ENCODE assay signal across 22 mouse cellular contexts in genomic region chr3:68762988-68763387, GRCm38 (mm10).
A peak's percentile ranks its signal among the peaks of the same experiment; 100 is the strongest.
DNase-seq lines count a peak whose midpoint lies in the region; ATAC-seq and TF ChIP-seq lines count a peak whose summit lies in the region.
"Had no signal": no experiment of that assay in that cellular context is flagged by ENCODE, and none has a peak within 500 bp of the region (broad histone marks: within the 10 kb centered on the region; RNA-seq: fewer than 3 reads in every experiment).

No protein-coding gene starts in this region.

- no peak for TF ChIP-seq CTCF in kidney, adult 2 months (conservative IDR thresholded peaks at IDR 0.05; ENCODE audit: insufficient read depth, insufficient read length, low read depth, low read length)
- TF ChIP-seq CTCF in stomach, postnatal 0 days (IDR thresholded peaks at IDR 0.05; ENCODE audit: low read depth): no peak

- no peak for DNase-seq in kidney, adult 2 months
- DNase-seq in stomach, postnatal 0 days (ENCODE audit: low spot score): peak; percentile 8
- no peak for DNase-seq in cerebellum, postnatal 14 days
- no peak for DNase-seq in retina, postnatal 1 day
- DNase-seq: adrenal gland, adult 8-10 months; adrenal gland, postnatal 25 days; cerebellum, adult 11-12 months; cerebellum, adult 8-10 months; cerebellum, postnatal 10 days; gastrocnemius, postnatal 10 days; gastrocnemius, postnatal 36 days; heart, postnatal 10 days; heart, postnatal 36 days had no signal

- H3K27ac ChIP-seq in kidney, embryonic 14.5 days (ENCODE audit: low read depth, low read length): peak overlapping the region; percentile 62; the same call in 1 of the 2 replicates
- H3K27ac ChIP-seq in kidney, adult 2 months (ENCODE audit: insufficient read depth, low read depth, low read length): no peak overlapping the region
- no peak overlapping the region for H3K27ac ChIP-seq in stomach, postnatal 0 days (replicated peaks)
- H3K27ac ChIP-seq: forebrain, embryonic 13.5 days; hindbrain, embryonic 13.5 days had no signal

- H3K9me3 ChIP-seq in kidney, embryonic 14.5 days (ENCODE audit: control insufficient read depth, low read length): no peaks in the 10 kb centered on the region
- no peaks in the 10 kb centered on the region for H3K9me3 ChIP-seq in stomach, postnatal 0 days (ENCODE audit: control insufficient read depth, low read length)
- H3K9me3 ChIP-seq: forebrain, embryonic 10.5 days; forebrain, embryonic 13.5 days; heart, embryonic 15.5 days; hindbrain, embryonic 10.5 days; hindbrain, embryonic 13.5 days had no signal

- peaks cover 21% of the 10 kb centered on the region for H3K4me1 ChIP-seq in kidney, embryonic 14.5 days (ENCODE audit: control insufficient read depth, insufficient read depth, low read length)
- H3K4me1 ChIP-seq in kidney, adult 2 months (ENCODE audit: control insufficient read depth, insufficient read depth, low read length): peaks cover 10% of the 10 kb centered on the region; the same call in 1 of the 2 replicates
- H3K4me1 ChIP-seq in stomach, postnatal 0 days (replicated peaks; ENCODE audit: control insufficient read depth, insufficient read depth): peaks cover 5% of the 10 kb centered on the region; the same call in 1 of the 2 replicates

- no peaks in the 10 kb centered on the region for H3K27me3 ChIP-seq in kidney, embryonic 14.5 days (ENCODE audit: control insufficient read depth, insufficient read depth, low read length)
- H3K27me3 ChIP-seq in kidney, adult 2 months (replicated peaks; ENCODE audit: control insufficient read depth, insufficient read depth, low read length): no peaks in the 10 kb centered on the region
- no peaks in the 10 kb centered on the region for H3K27me3 ChIP-seq in stomach, postnatal 0 days (ENCODE audit: control insufficient read depth, insufficient read depth, low read length)
- H3K27me3 ChIP-seq: forebrain, embryonic 13.5 days; heart, embryonic 15.5 days; hindbrain, embryonic 13.5 days had no signal

- H3K4me2 ChIP-seq in kidney, embryonic 14.5 days (replicated peaks; ENCODE audit: low read depth, low read length): no peak overlapping the region
- H3K4me2 ChIP-seq in stomach, postnatal 0 days (replicated peaks; ENCODE audit: low read depth): no peak overlapping the region
- H3K4me2 ChIP-seq: forebrain, embryonic 13.5 days; heart, embryonic 15.5 days; hindbrain, embryonic 13.5 days had no signal

- H3K36me3 ChIP-seq in kidney, embryonic 14.5 days (ENCODE audit: control insufficient read depth, insufficient read depth, low read length): no peaks in the 10 kb centered on the region
- no peaks in the 10 kb centered on the region for H3K36me3 ChIP-seq in kidney, adult 2 months (ENCODE audit: control insufficient read depth, insufficient read depth, low read length)
- H3K36me3 ChIP-seq in stomach, postnatal 0 days (ENCODE audit: control insufficient read depth, insufficient read depth, low read length): no peaks in the 10 kb centered on the region
- H3K36me3 ChIP-seq: forebrain, embryonic 10.5 days; heart, embryonic 15.5 days; hindbrain, embryonic 10.5 days; hindbrain, embryonic 13.5 days had no signal

- TF ChIP-seq POLR2A in kidney, adult 2 months (IDR thresholded peaks at IDR 0.05; ENCODE audit: low read depth, low read length): no peak

- no peak for TF ChIP-seq EP300 in stomach, postnatal 0 days (optimal IDR thresholded peaks at IDR 0.05)

- ATAC-seq in kidney, embryonic 14.5 days (ENCODE audit: low FRiP score, low TSS enrichment): no peak
- peak; percentile 12 for ATAC-seq in CD4-positive, CD25-positive, alpha-beta regulatory T cell, adult 4 months
- no peak for ATAC-seq in stomach, postnatal 0 days (ENCODE audit: low FRiP score, low TSS enrichment)
- ATAC-seq: forebrain, embryonic 13.5 days; forebrain, embryonic 16.5 days; hindbrain, embryonic 16.5 days had no signal

- no peak overlapping the region for H3K4me3 ChIP-seq in kidney, embryonic 14.5 days (ENCODE audit: low read length)
- no peak overlapping the region for H3K4me3 ChIP-seq in kidney, adult 2 months (ENCODE audit: insufficient read depth, low read depth, low read length)
- H3K4me3 ChIP-seq in stomach, postnatal 0 days (ENCODE audit: low read depth, low read length): no peak overlapping the region
- H3K4me3 ChIP-seq: forebrain, embryonic 10.5 days; forebrain, embryonic 13.5 days; heart, embryonic 15.5 days; hindbrain, embryonic 10.5 days; hindbrain, embryonic 13.5 days had no signal

- WGBS in kidney, embryonic 14.5 days: 86% methylated on average over 8 of the region's 8 CpGs
- WGBS in kidney, adult 2 months: 93% methylated on average over 8 of the region's 8 CpGs
- 75% methylated on average over 8 of the region's 8 CpGs for WGBS in stomach, postnatal 0 days

- no peak overlapping the region for H3K9ac ChIP-seq in kidney, embryonic 14.5 days (ENCODE audit: low read depth, low read length)
- no peak overlapping the region for H3K9ac ChIP-seq in stomach, postnatal 0 days (ENCODE audit: low read length)
- H3K9ac ChIP-seq: forebrain, embryonic 13.5 days; heart, embryonic 15.5 days; hindbrain, embryonic 13.5 days had no signal
